Mouse (Mus musculus) CD4-positive, CD25-positive, alpha-beta regulatory T cell, adult 2 months (primary cell): ENCODE measurements around the gene Minos1.

Experiments used
- DNase-seq: peaks from one replicate; pipeline ENCODE4 v3.0.0-alpha.2; 2012; ENCODE audit warnings: low read depth, low spot score

Gene Minos1

GRCm38 (mm10) chr4:139068287-139068686 lies 62.6 kb downstream of the Minos1 start:
- DNase-seq = no peak

- DNase-seq = no peak
Observed at GRCm38 (mm10) chr4:139064831-139065230, 66.1 kb downstream of the Minos1 start.

GRCm38 (mm10) chr4:139059569-139059968 lies 71.3 kb downstream of the Minos1 start:
- no peak for DNase-seq

- no peak for DNase-seq
Observed at GRCm38 (mm10) chr4:139058029-139058428, 72.9 kb downstream of the Minos1 start.

GRCm38 (mm10) chr4:139057291-139057690 lies 73.6 kb downstream of the Minos1 start:
- DNase-seq = no peak

DNA sequence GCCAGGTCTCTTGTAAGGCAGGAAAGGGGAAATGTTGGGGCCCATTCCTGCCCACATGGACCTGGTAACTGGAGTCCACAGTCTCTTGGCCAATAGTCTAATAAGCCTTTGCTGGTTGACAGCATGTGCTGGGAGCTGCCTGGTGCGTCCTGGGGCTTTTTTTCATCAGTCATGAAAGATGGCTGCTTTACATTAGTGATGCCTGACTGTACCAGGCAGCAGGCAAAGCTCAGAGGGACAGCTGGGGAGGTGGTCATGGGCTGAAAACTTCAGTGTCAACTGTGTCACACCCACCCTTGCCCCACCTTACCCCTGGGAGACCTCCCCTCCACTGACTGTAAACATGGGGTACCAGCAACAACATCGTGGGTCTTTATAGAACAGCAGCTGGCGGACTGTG lies 75.2 kb downstream of the Minos1 start:
- no peak for DNase-seq

GRCm38 (mm10) chr4:139055336-139055735 lies 75.6 kb downstream of the Minos1 start:
- no peak for DNase-seq

DNA sequence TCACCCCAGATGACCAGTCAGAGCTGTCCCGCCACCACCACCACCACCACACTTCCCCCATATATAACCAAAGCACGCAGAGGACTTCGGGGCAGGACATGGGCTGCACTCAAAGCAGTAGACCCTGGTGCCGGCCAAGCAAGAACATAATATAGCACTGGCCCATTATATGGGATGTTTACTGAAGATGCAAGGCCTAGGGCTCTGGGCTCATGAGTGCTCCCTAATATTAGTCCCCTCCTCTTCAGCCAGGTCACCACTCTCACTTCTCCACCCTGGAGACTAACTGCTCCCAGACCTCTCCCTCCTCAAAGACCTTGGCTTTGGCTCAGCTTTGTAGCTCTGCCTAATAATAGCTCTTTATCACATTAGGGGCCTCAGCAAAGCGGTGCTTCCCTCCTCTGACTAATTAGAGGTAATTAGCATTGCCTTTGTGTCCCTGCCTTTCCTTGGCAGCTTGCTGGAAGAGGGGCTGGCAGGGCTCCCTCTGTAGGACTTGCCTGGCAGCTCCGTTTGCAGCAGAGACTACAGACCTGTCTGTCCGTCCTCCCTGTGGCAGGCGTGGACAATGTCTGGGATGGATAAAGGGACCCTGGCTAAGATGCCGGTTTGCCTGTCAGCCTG lies 76.5 kb downstream of the Minos1 start:
- no peak for DNase-seq

GRCm38 (mm10) chr4:139053391-139053790 lies 77.5 kb downstream of the Minos1 start:
- DNase-seq = no peak

- no peak for DNase-seq
Observed at GRCm38 (mm10) chr4:139052796-139053195, 78.1 kb downstream of the Minos1 start.
